Mouse (Mus musculus): ENCODE measurements around the gene Dlg1. TPM values are rescaled to one million over a fixed set of nuclear protein-coding genes. Genes with fewer than 3 reads are reported as not detected.

Dlg1 gene
- total and polyA plus RNA-seq, 3 experiments = 11.2 to 109 (median 60.7) TPM

DNA sequence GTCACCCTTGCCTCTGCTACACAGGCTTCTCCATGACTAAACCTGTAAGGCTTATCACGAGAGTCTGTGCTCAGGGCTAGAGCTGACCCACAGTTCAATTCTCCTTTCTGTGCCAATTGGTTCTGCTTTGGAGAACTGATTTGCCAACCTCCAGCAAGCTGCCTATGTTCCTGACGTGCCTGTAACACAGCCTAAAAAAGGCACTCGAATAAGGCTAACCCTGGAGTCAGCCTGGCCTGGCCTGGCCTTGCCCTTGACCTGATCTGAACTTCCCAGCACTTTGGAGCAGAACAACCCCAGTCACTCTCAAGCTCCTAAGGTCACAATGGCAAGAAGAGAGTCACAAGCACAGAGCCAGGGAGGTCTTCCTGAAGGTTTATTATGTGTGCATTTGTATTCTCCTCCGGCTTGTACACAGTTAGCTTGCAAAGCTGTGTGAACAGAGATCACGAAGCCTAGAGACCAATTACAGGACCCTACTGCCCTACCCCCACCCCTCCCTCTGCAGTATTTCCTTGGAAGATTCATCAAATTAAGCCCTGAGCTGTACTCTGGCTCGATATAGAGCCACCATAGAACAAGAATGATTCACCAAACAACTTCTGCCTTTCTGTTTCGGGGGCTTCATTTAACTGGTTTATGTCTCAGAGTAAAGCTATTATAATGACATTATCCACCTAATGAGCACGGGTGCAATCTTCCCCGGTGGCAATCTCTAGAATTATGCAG is 11.0 kb upstream of the Dlg1 start:
- H3K27me3 ChIP-seq (ENCODE audit: insufficient read depth, low read length) = peaks cover 35% of the 10 kb centered on the region
- H3K4me3 ChIP-seq (ENCODE audit: low read depth, low read length) = no peak overlapping the region
- no peak for DNase-seq (ENCODE audit: low spot score)
- TF ChIP-seq CTCF (IDR thresholded peaks at IDR 0.05; ENCODE audit: low read depth, low read length) (no peak), POLR2AphosphoS5 (IDR thresholded peaks at IDR 0.05; ENCODE audit: insufficient replicate concordance, low read depth, low read length) (no peak), GATA2 (IDR thresholded peaks at IDR 0.05; ENCODE audit: borderline replicate concordance, low read depth, low read length) (no peak), GATA1 (IDR thresholded peaks at IDR 0.05; ENCODE audit: borderline replicate concordance, low read length) (no peak), TAL1 (conservative IDR thresholded peaks at IDR 0.05; ENCODE audit: low read depth, low read length) (no peak)
- H3K9me3 ChIP-seq (replicated peaks) = no peaks in the 10 kb centered on the region
- peaks cover 3% of the 10 kb centered on the region; the same call in 1 of the 2 replicates for H3K4me1 ChIP-seq (ENCODE audit: insufficient read depth, low read depth, low read length)
- ATAC-seq (ENCODE audit: extremely low read depth, insufficient number of reproducible peaks, low FRiP score, poor library complexity, severe bottlenecking) = no peak
- H3K36me3 ChIP-seq (replicated peaks) = no peaks in the 10 kb centered on the region

DNA sequence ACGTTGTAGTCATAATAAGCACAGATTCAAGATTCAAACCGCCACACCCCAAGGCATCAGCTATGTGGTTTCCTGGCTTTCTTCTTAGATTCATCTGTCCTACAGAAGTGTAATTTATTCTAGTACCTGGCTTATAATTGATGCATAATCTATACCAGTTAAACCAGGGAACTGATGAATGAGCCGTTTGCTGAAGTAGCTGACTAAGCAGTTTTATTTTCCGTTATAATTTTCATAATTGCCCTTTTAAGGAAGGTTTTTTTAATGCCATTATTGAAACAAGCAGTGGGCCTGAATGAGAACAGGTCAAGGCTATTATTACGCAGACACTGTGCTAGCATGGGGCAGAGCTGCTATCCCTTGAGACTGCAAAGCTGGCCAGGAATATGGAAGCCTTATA is 9.6 kb upstream of the Dlg1 start:
- Histone ChIP-seq H3K9me3 (replicated peaks) (no peaks in the 10 kb centered on the region), H3K4me3 (ENCODE audit: low read depth, low read length) (no peak overlapping the region), H3K4me1 (ENCODE audit: insufficient read depth, low read depth, low read length) (peaks cover 3% of the 10 kb centered on the region; the same call in 1 of the 2 replicates), H3K36me3 (replicated peaks) (no peaks in the 10 kb centered on the region), H3K27me3 (ENCODE audit: insufficient read depth, low read length) (peaks cover 43% of the 10 kb centered on the region)
- DNase-seq (ENCODE audit: low spot score) (no peak), ATAC-seq (ENCODE audit: extremely low read depth, insufficient number of reproducible peaks, low FRiP score, poor library complexity, severe bottlenecking) (no peak)
- no peak for TF ChIP-seq TAL1 (conservative IDR thresholded peaks at IDR 0.05; ENCODE audit: low read depth, low read length)
- no peak for TF ChIP-seq POLR2AphosphoS5 (IDR thresholded peaks at IDR 0.05; ENCODE audit: insufficient replicate concordance, low read depth, low read length)
- no peak for TF ChIP-seq GATA2 (IDR thresholded peaks at IDR 0.05; ENCODE audit: borderline replicate concordance, low read depth, low read length)
- TF ChIP-seq CTCF (IDR thresholded peaks at IDR 0.05; ENCODE audit: low read depth, low read length) = no peak
- no peak for TF ChIP-seq GATA1 (IDR thresholded peaks at IDR 0.05; ENCODE audit: borderline replicate concordance, low read length)

DNA sequence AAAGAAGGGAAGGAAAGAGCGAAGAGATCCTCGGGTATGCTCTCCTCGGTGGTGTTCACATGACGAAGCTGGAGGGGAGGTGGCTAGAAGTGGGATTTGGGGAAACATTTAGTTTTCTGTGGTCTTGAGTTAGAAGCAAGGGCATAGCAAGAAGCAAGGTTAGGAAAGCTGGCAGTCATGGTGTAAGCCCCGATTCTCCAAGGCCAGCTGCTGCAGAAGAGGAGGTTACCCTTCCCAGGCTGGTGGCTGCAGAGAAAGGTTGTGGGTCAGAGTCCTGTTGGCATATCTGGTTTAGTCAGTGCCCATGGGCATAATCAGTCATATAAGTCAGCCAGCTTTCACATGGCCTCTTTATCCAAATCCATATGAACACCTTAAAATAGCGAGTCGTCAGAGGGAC is 9.2 kb upstream of the Dlg1 start:
- H3K27me3 ChIP-seq (ENCODE audit: insufficient read depth, low read length) = peaks cover 46% of the 10 kb centered on the region
- H3K4me3 ChIP-seq (ENCODE audit: low read depth, low read length) = no peak overlapping the region
- H3K4me1 ChIP-seq (ENCODE audit: insufficient read depth, low read depth, low read length) = peaks cover 7% of the 10 kb centered on the region; the same call in 1 of the 2 replicates
- DNase-seq (ENCODE audit: low spot score) (no peak), ATAC-seq (ENCODE audit: extremely low read depth, insufficient number of reproducible peaks, low FRiP score, poor library complexity, severe bottlenecking) (no peak)
- no peaks in the 10 kb centered on the region for H3K9me3 ChIP-seq (replicated peaks)
- TF ChIP-seq GATA1 (IDR thresholded peaks at IDR 0.05; ENCODE audit: borderline replicate concordance, low read length) = no peak
- TF ChIP-seq TAL1 (conservative IDR thresholded peaks at IDR 0.05; ENCODE audit: low read depth, low read length) = no peak
- no peak for TF ChIP-seq CTCF (IDR thresholded peaks at IDR 0.05; ENCODE audit: low read depth, low read length)
- no peaks in the 10 kb centered on the region for H3K36me3 ChIP-seq (replicated peaks)

DNA sequence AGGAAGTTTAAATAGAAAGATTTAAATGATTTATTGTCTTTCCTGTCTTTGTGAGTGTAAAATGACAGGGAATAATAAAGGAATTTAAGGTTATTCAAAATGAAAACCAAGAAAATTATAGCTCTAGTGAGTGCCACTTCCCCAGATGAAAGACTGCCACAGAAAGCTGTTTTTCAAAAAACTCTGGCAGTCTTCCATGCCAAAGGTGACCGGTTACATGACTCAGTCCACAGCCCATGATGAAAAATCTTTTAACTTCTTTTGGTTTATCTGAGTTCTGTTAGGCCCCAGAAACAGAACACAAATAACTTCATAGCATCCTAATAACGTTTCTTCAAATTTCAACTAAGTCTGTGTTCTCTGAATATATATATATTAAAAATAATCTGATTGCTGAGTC is 7.7 kb upstream of the Dlg1 start:
- DNase-seq (ENCODE audit: low spot score) = no peak
- peaks cover 9% of the 10 kb centered on the region; the same call in 1 of the 2 replicates for H3K4me1 ChIP-seq (ENCODE audit: insufficient read depth, low read depth, low read length)
- no peaks in the 10 kb centered on the region for H3K36me3 ChIP-seq (replicated peaks)
- no peak for TF ChIP-seq GATA2 (IDR thresholded peaks at IDR 0.05; ENCODE audit: borderline replicate concordance, low read depth, low read length)
- TF ChIP-seq POLR2AphosphoS5 (IDR thresholded peaks at IDR 0.05; ENCODE audit: insufficient replicate concordance, low read depth, low read length) = no peak
- no peak for TF ChIP-seq TAL1 (conservative IDR thresholded peaks at IDR 0.05; ENCODE audit: low read depth, low read length)
- no peak for TF ChIP-seq GATA1 (IDR thresholded peaks at IDR 0.05; ENCODE audit: borderline replicate concordance, low read length)
- no peak for TF ChIP-seq CTCF (IDR thresholded peaks at IDR 0.05; ENCODE audit: low read depth, low read length)
- no peaks in the 10 kb centered on the region for H3K9me3 ChIP-seq (replicated peaks)
- ATAC-seq (ENCODE audit: extremely low read depth, insufficient number of reproducible peaks, low FRiP score, poor library complexity, severe bottlenecking) = no peak
- peaks cover 52% of the 10 kb centered on the region for H3K27me3 ChIP-seq (ENCODE audit: insufficient read depth, low read length)
- no peak overlapping the region for H3K4me3 ChIP-seq (ENCODE audit: low read depth, low read length)

DNA sequence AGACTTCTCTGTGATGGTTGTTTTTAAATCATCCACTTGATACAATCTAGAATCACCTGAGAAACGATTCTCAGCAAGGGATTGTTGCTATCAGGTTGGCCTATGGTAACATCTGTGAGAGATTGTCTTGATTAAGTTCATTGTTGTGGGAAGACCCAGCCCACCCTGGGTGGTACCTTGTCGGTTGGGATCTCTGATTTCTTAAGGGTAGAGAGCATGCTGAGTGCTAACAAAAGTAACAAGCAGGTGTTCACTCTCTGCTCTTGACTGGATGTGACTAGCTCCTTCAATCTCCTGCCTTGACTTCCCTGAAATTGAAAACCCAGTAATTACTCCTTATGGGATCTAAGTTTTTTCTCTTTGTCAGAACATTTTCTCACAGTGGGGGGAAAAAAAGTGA is 5.7 kb upstream of the Dlg1 start:
- TF ChIP-seq TAL1 (conservative IDR thresholded peaks at IDR 0.05; ENCODE audit: low read depth, low read length) (no peak), CTCF (IDR thresholded peaks at IDR 0.05; ENCODE audit: low read depth, low read length) (no peak), GATA1 (IDR thresholded peaks at IDR 0.05; ENCODE audit: borderline replicate concordance, low read length) (no peak), GATA2 (IDR thresholded peaks at IDR 0.05; ENCODE audit: borderline replicate concordance, low read depth, low read length) (no peak), POLR2AphosphoS5 (IDR thresholded peaks at IDR 0.05; ENCODE audit: insufficient replicate concordance, low read depth, low read length) (no peak)
- no peaks in the 10 kb centered on the region for H3K9me3 ChIP-seq (replicated peaks)
- H3K4me3 ChIP-seq (ENCODE audit: low read depth, low read length) = no peak overlapping the region
- H3K36me3 ChIP-seq (replicated peaks) = no peaks in the 10 kb centered on the region
- H3K4me1 ChIP-seq (ENCODE audit: insufficient read depth, low read depth, low read length) = peaks cover 12% of the 10 kb centered on the region
- peaks cover 40% of the 10 kb centered on the region for H3K27me3 ChIP-seq (ENCODE audit: insufficient read depth, low read length)
- DNase-seq (ENCODE audit: low spot score) = no peak
- no peak for ATAC-seq (ENCODE audit: extremely low read depth, insufficient number of reproducible peaks, low FRiP score, poor library complexity, severe bottlenecking)

DNA sequence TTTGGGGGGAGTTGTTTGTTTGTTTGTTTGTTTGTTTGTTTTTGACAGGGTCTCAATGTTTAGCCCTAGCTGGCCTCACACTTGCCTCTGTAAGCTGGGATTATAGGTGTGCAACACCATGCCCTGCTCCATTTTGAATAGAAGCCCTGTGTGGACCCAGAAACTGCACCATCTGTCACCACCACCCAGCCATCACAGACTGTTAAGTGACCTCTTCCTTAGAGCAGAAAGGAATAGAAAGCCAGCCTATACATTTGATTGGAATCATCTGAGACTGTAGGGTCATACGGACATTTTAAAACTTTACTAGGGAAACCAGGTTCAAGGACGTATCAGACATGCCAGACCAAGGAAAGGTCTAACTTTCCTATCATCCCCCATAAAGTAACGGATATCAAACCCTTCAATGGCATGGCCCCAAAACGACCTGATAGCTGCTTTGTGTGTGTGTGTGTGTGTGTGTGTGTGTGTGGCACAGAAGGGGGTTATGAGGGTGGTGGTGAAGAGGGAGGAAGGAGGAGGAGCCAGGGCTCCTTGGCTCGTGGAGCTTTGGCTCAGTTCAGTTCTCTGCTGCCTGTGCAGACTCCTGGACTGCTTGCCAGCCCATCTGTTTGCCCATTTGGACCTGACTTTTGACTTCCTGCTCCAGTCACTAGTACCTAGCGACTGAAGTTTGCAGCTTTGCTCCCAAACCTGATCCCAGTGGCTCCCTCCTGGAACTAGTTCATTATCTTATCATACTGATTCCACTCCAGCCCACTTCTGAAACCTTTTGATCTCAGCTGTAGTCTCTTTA is 4.5 kb upstream of the Dlg1 start:
- DNase-seq (ENCODE audit: low spot score) (no peak), ATAC-seq (ENCODE audit: extremely low read depth, insufficient number of reproducible peaks, low FRiP score, poor library complexity, severe bottlenecking) (no peak)
- Histone ChIP-seq H3K27me3 (ENCODE audit: insufficient read depth, low read length) (peaks cover 37% of the 10 kb centered on the region), H3K4me1 (ENCODE audit: insufficient read depth, low read depth, low read length) (peaks cover 17% of the 10 kb centered on the region), H3K36me3 (replicated peaks) (no peaks in the 10 kb centered on the region), H3K9me3 (replicated peaks) (no peaks in the 10 kb centered on the region), H3K4me3 (ENCODE audit: low read depth, low read length) (no peak overlapping the region)
- TF ChIP-seq GATA2 (IDR thresholded peaks at IDR 0.05; ENCODE audit: borderline replicate concordance, low read depth, low read length) (no peak), TAL1 (conservative IDR thresholded peaks at IDR 0.05; ENCODE audit: low read depth, low read length) (no peak), CTCF (IDR thresholded peaks at IDR 0.05; ENCODE audit: low read depth, low read length) (no peak), GATA1 (IDR thresholded peaks at IDR 0.05; ENCODE audit: borderline replicate concordance, low read length) (no peak), POLR2AphosphoS5 (IDR thresholded peaks at IDR 0.05; ENCODE audit: insufficient replicate concordance, low read depth, low read length) (no peak)
